Mouse (Mus musculus) spleen, postnatal 14 days (tissue): ENCODE measurements around the gene Cpsf3.

ENCODE experiments used
- DNase-seq, 2 experiments: peaks; one replicate each; pipeline ENCODE4 v3.0.0; 2021 to 2022; ENCODE audit warnings: low spot score in 2 of 2

The Cpsf3 gene

DNA sequence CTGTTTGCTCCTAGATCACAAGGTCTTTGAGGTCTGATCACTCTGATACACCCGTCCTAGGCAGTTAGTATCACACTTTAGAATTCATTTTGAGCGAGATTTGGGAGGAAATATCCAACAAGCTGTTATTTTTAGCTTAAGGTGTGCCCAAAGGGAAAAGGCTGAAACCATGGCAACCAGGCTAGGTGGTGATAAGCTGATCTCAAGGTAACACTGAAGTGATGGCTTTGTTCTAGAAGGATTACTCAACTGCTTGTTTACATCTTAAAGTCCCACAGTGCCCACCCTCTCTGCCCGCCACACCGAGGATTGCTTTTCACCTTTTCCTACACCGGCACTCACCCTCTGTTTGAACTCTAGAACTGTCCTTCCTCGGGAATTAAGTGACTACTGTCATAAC lies 4.5 kb downstream of the Cpsf3 start:
- no peak for DNase-seq

DNA sequence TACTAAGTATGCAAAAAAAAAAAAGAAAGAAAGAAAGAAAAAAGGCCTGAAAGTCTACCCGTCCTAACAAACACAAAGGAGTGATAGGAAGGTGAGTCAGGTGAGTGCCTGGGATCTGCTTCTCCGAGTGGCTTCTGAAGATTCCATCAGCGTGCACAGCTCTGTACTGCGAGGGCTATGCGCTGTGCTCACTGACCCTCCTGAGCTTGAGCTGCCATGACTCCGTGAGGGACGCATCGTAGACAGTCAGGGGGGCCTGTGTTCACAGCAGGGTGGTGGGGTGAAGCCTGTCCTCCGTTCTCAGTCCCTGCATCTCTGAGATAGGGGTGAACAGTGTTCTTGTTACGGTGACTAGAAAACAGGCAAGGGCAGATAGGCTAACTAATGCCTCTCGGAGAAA lies 13.7 kb downstream of the Cpsf3 start:
- no peak for DNase-seq

DNA sequence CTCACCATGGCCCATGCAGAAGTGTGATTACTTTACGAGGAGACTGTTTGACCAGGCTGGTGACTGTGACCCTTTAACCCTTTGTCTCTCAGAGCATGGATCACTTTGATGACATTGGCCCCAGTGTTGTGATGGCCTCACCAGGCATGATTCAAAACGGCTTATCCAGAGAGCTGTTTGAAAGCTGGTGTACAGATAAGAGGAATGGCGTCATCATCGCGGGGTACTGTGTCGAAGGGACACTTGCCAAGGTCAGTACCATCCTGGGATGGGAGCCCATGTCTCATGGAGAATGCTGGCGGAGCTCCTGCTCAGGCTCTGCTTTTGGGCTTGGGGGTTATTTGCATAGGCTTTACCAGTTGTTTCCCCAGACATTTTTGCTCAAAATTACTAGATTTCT lies 16.1 kb downstream of the Cpsf3 start:
- no peak for DNase-seq

DNA sequence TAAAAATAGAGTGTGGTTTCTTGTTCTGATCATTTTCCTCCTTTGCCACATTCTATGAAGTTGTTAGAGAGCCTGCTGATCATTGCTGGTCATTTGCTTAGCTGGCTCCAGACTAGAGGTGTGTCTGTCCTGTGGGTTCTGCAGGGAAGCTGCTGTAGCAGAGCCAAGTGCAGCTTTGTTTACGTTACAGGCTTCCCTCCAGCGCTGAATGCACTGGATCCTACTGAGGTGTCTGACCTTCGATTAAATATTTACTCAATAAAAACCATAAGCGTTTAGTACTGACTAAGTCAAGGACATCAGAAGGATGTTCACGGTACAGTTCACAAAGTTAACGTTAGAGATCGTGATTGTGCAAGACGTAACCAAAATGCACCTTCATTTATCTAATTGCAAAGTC lies 16.7 kb downstream of the Cpsf3 start:
- no peak for DNase-seq

DNA sequence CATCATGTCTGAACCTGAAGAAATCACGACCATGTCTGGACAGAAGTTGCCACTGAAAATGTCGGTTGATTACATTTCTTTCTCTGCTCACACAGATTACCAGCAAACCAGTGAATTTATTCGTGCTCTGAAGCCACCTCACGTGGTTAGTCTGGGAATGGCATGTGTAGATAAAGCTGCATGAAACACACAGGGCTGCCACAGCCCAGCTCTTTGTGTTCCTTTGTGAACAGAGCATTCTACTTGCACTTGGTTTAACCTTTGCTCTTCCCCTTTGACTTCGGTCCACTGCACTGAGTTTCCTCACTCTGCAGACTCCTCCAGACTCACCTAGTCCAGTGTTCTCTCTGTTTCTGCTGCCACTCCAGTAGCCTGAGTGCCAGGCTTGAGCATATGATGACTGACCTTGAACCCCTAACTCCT lies 17.2 kb downstream of the Cpsf3 start:
- no peak for DNase-seq

DNA sequence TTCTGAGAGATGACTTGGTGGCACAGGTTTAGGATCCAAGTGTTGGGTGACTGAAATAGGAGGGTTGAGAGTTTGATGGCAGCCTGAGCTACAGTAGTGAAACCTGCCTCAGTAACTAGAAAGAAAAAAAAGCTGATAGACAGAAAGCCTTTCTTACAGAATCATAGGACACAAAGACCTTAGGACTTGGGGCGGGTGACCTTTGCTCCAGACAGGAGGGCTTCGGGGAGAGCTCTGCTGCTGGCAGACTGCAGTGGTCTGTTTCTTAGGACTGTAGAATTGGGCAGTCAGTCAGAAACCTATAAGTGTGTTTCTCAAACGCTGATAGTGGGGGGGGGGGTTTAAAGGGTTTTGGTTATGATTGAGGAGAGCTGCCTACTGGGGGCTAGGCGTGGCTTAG lies 20.6 kb downstream of the Cpsf3 start:
- no peak for DNase-seq

DNA sequence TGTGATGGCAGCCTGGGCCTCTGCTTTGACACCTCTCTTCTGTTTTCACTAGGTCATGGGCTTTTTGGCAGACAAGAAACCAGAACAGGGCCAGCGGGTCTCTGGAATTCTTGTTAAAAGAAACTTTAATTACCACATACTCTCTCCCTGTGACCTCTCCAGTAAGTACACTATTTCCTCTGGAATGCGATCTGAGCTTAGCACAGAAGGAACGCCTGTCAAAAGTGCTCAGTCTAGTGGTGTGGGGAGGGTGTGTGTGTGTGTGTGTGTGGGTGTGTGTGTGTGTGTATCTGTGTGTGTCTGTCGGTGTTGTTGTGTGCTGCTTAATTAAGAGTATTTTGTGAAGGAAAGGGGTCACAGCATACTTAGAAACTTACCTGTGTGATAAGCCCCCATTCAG lies 21.5 kb downstream of the Cpsf3 start:
- no peak for DNase-seq

DNA sequence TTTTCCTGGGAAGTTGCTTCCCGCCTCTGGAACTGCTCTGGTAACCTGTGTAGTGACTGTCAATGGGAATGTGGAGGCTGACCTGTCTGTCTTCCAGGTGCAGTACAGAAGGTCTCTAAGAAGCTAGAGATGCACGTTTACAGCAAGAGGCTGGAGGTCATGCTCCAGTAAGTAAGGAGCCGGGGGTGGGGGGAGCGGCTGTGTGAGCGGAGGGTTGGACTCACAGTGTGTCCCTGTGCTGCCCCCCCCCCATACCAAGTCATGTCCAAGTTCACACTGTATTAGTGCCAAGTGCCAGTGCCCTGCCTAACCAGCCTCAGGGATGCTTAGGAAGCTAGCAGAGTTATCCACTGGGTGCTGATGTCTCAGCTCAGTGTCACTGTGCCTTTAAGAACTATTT lies 27.0 kb downstream of the Cpsf3 start:
- no peak for DNase-seq

DNA sequence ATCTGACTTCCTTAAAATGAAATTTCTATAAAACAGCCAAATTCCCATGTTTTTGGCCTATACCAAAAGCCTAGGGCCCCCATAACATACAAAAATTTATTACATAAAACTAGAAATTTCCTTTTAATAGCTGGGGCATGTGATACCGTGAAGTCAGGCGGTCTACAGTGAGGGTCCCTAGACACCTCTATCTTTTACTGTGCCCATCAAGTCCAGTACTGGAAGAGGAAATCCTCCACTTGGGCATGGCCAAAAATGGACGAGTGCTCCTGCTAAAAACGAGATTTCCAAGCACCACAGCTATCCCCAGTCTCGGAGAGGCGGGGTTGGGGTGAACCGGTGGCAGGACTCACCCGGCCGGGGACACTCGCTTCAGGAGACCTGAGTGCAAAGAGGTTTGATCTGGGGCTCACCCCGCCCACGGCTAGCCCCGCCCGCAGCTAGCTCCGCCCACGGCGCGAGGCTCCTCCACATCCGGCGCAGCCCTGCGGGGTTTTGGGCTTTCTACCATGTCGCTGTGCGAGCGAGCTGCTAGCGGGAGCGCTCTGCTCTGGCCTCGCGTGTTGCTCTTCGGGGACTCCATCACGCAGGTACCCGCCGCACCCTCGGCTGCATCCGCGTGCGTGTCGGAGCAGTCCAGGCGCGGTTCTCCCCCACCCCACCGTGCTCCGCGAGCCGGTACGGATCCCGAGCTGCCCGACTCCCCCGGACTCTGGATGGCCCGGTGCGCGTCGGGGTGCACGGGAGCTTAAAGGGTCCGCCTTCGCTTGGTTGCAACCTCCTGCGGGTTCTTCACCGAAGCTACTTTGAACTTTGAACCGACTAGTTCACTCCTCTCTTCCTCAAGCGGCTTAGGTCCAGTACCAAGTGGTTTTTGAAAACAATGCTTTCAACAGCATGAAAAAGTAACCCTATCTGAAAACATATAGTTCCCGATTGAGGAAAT lies 31.0 kb downstream of the Cpsf3 start, which contains the start of gene Iah1:
Gene Iah1, plus strand, starts transcription at position 467 of the 946 bp plus-strand sequence.
- peak; percentile 79 to 83 for DNase-seq

DNA sequence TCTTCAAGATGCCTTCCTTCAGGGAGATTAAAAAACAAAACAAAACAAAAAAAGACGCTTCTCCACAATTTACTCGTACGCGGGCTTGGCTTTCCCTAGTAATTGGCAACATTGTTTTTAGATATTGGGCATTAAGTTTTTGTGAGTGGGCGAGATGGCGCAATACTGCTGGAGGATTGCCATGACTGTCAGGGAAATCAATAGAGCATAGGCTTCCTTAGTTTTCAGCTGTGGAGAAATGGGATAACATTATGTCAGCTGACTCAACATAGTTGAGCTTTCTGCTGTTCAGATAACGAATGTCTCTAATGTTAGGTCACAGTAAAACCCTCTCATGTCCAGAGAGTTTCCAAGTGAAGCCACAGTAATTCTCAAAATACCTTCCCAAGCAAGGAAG lies 31.7 kb downstream of the Cpsf3 start:
- DNase-seq, result no peak

DNA sequence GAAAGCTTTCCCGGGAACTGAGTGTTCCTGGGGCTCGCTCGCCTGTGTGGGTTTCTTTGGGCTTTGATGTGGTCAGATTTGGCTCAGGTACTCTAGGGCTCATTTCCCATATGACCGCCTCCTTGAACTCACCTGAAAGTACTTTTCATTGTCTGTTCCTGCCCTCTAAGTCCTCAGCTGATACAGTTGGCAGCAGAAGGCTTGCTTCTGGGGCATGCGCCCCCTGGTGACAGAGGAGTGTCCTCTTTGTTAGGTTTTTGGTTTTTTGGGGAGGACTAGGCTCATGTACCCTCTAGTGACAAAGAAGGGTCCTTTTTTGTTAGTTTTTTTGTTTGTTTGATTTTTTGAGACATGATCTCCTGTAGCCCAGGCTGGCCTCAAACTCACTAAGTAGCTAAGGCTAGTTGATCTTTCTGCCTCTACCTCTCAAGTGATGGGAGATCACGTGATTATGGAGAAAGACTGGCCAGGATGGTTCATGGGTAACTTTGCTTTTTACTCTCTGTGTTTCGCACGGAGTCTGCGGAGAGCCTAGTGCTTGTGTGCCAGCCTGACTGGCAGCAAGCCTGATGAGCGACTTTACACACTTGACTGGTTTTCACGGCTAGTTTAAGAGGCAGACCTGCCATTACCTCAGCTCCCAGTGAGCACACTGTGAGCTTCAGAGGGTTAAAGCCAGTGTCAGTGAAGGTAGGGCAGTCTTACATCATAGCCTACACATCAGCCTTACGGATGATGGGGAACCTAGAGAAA lies 33.1 kb downstream of the Cpsf3 start:
- DNase-seq, result peak; percentile 56 to 74

DNA sequence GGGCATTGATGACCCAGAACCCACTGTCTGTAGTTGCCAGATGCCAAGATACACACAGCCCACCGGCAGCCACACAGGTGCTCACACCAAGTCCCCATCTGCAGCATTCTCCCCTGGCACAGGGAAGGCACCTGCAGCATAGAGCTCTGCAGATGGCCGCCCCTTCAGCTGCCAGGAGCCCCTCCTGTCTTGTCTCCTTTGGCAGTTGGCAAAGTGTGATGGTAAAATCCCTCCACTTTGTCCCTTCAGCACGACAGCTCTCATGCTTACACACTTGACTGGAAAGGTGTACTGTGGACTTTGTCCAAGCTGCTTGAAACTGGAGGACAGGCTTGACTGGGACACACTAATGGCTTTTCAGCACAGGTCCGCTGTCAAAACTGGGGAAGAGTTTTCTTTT lies 35.1 kb downstream of the Cpsf3 start:
- DNase-seq, result no peak

DNA sequence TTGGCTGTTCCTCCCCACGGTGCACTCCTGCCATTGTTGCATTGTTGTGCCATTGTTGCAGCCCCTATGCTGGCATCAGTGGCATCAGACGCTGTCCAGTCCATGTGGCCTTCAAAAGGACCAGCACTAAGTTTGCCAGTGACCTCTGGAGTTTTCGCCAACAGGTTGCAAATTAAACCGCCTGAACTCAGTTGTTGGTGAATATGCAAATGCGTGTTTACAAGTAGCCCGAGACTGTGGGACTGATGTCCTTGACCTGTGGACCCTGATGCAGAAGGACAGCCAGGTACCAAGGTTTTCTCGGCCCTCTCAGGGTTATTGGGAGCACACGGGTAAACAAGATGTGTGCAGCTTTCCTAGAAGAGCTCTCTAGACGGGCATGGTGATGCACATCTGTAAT lies 36.0 kb downstream of the Cpsf3 start:
- DNase-seq, result no peak

DNA sequence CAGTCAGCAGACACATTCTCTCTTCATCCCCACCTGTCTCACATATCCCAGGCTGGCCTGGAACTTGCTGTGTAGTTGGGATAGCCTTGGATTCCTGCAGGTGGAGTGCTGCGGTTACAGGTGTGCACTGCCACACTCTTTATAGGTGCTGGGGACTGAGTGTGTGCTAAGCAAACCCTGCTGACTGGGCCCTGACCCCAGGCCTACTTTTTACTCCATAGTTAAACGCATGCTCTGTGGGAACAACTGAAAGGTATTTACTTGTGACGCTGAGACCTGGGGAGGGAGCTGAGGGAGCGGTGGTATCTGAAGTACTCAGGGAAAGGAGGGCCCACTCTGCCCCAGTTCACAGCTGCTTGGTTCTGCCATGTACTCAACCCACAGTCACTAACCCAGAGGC lies 37.1 kb downstream of the Cpsf3 start:
- no peak for DNase-seq

DNA sequence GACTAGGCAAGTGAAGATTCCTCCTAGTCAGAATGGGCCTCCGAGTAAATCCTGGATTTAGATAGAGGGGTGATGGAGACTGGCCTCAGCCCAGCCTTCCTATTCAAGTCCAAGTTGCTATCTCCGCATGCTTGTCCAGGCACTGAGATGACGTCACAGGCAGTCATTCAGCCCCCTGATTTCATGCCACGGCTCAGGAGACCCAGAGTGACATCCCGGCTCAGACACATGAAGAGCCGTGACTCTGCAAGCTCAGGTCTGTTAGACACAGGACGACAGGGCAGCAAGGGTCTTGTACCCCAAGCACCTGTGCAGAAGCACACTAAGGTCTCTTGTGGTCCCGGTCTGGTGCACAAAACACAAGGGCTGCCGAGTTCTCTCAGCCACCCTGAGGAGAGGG lies 37.7 kb downstream of the Cpsf3 start:
- DNase-seq, result no peak

DNA sequence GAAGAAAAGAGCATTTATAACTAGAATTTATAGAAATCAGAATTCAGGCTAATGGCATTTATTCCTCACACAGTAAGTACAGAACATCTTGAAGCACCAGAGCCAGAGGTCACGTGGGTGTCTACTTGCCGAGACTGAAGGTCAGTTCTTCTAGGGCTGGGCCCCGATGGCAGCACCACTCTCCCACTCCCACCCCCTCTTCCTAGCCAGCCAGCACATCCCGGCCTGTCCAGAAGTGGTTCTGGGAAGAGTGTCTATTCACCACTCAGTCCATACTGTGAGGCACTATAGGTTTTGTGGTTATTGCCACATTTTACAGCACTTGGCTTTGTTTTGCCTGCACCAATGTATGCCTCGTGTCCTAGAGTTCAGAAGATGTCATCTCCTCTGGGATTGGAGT lies 38.9 kb downstream of the Cpsf3 start:
- no peak for DNase-seq

DNA sequence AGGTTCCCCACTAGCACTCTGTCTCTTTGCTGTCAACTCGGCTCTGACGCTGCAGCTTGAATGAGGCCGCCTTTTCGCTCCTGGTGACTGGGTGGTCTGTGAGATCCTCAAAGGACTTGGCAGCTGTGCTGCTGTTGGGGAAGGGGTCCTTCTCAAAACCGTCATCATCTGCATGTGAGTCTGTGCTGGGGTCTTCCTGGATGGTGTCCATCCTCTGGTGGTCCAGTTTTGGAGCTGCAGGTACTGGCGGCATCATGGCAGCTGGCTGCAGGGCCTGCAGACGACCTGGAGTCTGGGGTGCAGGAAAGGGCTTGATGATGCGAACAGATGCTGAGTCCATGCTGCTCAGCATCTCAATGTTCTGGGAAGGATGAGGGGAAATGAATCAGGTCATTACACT lies 40.1 kb downstream of the Cpsf3 start:
- no peak for DNase-seq

DNA sequence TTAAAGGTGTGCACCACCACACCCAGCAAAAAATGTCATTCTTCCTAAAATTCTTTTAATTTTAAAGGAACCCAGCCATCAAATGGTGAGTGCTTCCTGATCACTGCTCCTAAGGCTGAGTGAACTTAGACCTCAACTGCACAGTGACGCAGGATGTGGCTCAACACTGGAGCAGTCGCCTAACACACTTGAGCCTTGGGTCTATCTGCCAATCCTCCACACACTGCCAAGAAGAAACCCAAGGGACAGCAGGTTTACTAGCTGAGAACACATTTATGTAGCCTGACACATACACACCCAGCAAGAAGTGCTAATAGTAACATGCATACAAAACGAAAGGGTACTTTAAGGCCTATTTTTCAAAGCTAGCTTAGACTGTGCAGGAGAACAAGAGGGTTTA lies 41.1 kb downstream of the Cpsf3 start:
- no peak for DNase-seq

DNA sequence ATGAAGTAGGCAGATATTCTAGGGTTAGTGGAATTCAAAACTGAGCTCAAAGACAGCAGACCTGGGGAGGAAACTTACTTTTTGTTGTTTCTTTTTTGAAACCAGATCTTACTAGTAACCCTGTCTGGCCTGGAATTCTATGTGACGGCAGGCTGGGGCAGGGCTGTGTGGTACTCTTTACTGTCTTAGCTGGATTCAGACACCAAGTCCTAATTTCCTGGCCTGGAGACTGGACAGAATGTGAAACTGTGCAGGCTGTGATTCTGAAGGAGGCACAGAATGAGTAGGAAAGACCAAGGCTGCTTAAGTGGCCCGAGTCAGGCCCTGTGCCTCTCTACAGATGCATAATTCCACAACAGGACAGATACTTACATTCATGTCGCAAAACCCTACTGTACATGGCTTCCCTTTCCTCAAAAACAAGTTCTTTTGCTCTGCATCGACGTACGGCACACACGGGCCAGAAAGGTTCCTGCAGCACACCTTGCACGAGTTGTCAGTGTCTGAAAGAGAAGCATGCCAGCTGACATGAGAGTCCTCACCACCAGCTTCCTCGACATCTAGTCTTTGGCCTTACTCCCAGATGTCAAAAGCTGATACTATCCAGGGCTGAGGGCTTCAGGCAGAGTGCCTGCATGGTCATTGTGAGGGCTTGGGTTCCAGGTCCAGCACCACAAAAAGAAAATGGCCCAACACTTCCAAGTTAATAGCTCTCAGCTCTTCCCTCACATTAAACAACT lies 44.6 kb downstream of the Cpsf3 start:
- no peak for DNase-seq

DNA sequence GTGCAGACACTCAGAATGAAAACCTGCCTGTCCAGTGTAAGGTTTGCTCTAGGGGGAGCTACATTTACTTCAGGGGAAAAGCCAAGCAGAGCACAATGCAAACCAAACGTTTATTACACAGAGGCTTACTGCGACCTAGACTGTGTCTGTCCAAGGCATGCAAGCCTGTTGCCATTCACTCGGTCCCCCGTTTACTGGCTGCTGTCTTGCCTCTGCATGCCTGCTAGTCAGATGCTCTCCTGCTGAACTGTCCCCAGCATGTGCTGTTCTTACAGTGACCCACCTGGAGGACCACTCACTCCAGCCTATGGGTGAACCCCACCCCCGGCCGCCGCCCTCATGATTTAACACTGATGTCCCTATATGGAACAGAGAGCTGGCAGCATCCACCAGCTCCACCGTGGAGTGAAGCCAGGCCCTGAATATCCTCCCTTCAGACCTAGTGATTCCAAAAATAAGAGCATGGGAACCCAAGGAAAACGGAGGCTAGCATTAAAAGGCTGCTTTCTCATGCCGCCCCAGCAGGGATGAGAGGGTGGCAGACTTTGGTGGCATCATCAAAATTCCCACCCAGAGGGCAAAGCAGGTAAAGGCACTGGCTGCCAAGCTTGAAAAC lies 45.9 kb downstream of the Cpsf3 start:
- no peak for DNase-seq

DNA sequence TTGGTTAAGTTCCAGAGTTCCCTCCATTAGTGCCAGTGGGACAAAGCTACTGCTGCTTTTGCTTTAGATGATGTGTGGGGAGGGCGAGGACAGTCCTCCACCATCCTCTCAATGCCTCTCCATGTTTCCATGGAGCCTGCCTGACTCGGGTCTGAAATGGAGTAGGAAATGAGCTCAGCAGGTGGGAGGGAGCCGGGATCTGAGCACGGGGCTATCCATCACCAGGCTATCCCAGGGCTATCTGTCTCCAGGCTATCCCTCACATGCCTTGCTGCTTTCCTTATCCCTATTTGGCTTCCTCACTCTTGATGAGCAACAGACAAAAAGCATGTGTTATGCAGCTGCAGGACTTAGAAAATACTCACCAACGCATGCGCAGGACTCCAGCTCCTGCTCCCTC lies 46.5 kb downstream of the Cpsf3 start:
- DNase-seq, result no peak

DNA sequence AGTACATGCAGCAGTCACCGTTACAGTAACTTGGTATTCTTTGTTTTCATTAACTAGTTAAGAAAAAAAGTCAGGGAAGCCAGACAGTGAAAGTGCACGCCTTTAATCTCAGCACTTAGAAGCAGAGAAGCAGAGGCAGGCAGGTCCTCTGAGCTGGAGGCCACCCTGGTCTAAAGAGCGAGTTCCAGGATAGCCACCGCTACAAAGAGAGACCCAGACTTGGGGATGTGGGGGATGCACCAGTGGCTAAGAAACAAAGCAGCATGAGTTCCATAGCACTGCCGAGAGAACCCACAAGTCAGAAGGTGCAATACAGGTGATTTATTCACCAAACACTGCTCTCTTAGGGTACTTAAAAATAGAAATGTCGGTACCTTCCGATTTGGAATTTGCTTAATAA lies 47.8 kb downstream of the Cpsf3 start:
- DNase-seq, result no peak
